Mouse (Mus musculus): ENCODE data around the gene Cntnap5c. TPM values are rescaled to one million over a fixed set of nuclear protein-coding genes. Genes with fewer than 3 reads are reported as not detected.

Cntnap5c gene
- not detected in 4 replicates for total RNA-seq (2023)

GRCm38 (mm10) chr17:57768622-57769610 is at the start of gene Cntnap5c:
Gene Cntnap5c (plus strand): TSS chr17:57769570.

DNA sequence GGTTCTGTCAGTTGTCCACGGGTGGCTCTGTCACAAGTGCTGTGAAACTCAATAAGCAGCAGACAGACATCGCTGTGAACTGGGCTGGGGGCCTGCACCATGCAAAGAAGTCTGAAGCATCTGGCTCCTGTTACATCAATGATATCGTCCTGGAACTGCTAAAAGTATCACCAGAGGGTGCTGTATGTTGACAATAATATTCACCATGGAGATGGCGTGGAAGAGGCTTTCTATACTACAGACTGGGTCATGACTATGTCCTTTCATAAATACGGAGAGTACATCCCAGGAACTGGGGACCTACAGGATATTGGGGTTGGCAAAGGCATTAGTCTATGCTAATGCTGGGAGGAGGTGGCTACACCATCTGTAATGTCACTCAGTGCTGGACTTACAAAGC is 27.3 kb upstream of the Cntnap5c start, which contains the start of gene Gm21834:
TSS of gene Gm21834 (minus strand) at position 101 of the 400 bp plus-strand sequence.

Other genes starting within 250 kb of the Cntnap5c start
- not detected in 4 replicates for gene Vmn2r120, start 224.1 kb upstream of the Cntnap5c start, total RNA-seq (2023)
- gene Gm21834, start 27.4 kb upstream of the Cntnap5c start, total RNA-seq (2023), result not detected in 4 replicates